Mouse (Mus musculus) CH12.LX (cell line): Measurements from ENCODE around the gene Spast. TPM values are rescaled to one million over a fixed set of nuclear protein-coding genes. Genes with fewer than 3 reads are reported as not detected.

Experiments used
- DNase-seq: peaks from one replicate; pipeline ENCODE4 v3.0.0-alpha.2; 2013; ENCODE audit errors: extremely low read depth
- H3K27ac ChIP-seq: 2 replicates; pipeline ENCODE4 v1.5.1; 2012; ENCODE audit warnings: low read depth, mild to moderate bottlenecking, control low read depth, moderate library complexity; ENCODE audit not compliant: insufficient read depth
- H3K27me3 ChIP-seq: replicated peaks from 2 replicates; pipeline ENCODE3; 2012; ENCODE audit warnings: inconsistent platforms
- H3K36me3 ChIP-seq, 2 experiments: replicated peaks in 1 of 2; 2 replicates each; pipeline versions ENCODE3 to v1.6.1; 2012; ENCODE audit warnings: inconsistent platforms in 1 of 2, low read length in 1 of 2, mild to moderate bottlenecking in 1 of 2, mixed read lengths in 1 of 2, moderate library complexity in 1 of 2; ENCODE audit not compliant: control insufficient read depth in 1 of 2, insufficient read depth in 1 of 2
- H3K4me1 ChIP-seq, 2 experiments: 2 replicates each; pipeline ENCODE4 v1.6.1; 2012; ENCODE audit warnings: inconsistent platforms in 1 of 2, moderate library complexity in 1 of 2; ENCODE audit not compliant: insufficient read depth in 2 of 2, control insufficient read depth in 1 of 2
- H3K4me2 ChIP-seq: 2 replicates; pipeline ENCODE4 v1.6.1; 2012; ENCODE audit warnings: low read depth, mild to moderate bottlenecking, control low read depth; ENCODE audit not compliant: poor library complexity, insufficient read depth, severe bottlenecking
- H3K4me3 ChIP-seq, 3 experiments: fragments of 150-350 bp in 1 of 3; sonication (generic) in 1 of 3; replicated peaks in 1 of 3; 2 replicates each; pipeline versions ENCODE3 to v1.5.1; 2011 to 2012; ENCODE audit warnings: low read depth in 2 of 3, low read length in 2 of 3, mild to moderate bottlenecking in 2 of 3, moderate library complexity in 2 of 3, control low read depth in 1 of 3, improper control_type of control experiment in 1 of 3, inconsistent platforms in 1 of 3, mixed read lengths in 1 of 3; ENCODE audit not compliant: poor library complexity in 1 of 3
- H3K79me2 ChIP-seq: replicated peaks from 2 replicates; pipeline ENCODE4 v1.6.1; 2012; ENCODE audit warnings: mild to moderate bottlenecking, moderate library complexity; ENCODE audit not compliant: control insufficient read depth, poor library complexity, insufficient read depth, severe bottlenecking; ENCODE audit errors: extremely low read depth
- H3K9ac ChIP-seq: 2 replicates; pipeline ENCODE4 v1.6.1; 2012; ENCODE audit warnings: low read depth, mild to moderate bottlenecking, control low read depth, moderate library complexity; ENCODE audit not compliant: insufficient read depth
- H3K9me3 ChIP-seq: replicated peaks from 2 replicates; pipeline ENCODE3; 2012; ENCODE audit warnings: low read length, inconsistent platforms, mixed read lengths
- BHLHE40 ChIP-seq: IDR thresholded peaks from 2 replicates; pipeline ENCODE4 v1.6.1; 2011; ENCODE audit warnings: mild to moderate bottlenecking, low read depth, low read length, improper control_type of control experiment
- CHD1 ChIP-seq: IDR thresholded peaks from 2 replicates; pipeline ENCODE4 v1.6.1; 2012; ENCODE audit warnings: low read depth, low read length, improper control_type of control experiment, inconsistent platforms
- CHD2 ChIP-seq: IDR thresholded peaks from 2 replicates; pipeline ENCODE4 v1.6.1; 2011; ENCODE audit warnings: low read length, improper control_type of control experiment
- CTCF ChIP-seq, 2 experiments: IDR thresholded peaks in 1 of 2; conservative IDR thresholded peaks in 1 of 2; 2 replicates each; pipeline ENCODE4 v1.5.1; 2011 to 2012; ENCODE audit warnings: low read depth in 2 of 2, low read length in 2 of 2, improper control_type of control experiment in 1 of 2, inconsistent platforms in 1 of 2, mild to moderate bottlenecking in 1 of 2, moderate library complexity in 1 of 2
- ETS1 ChIP-seq: conservative IDR thresholded peaks from 2 replicates; pipeline ENCODE4 v1.6.1; 2012; ENCODE audit warnings: low read depth, mild to moderate bottlenecking, inconsistent platforms, low read length, improper control_type of control experiment, moderate library complexity
- GABPA ChIP-seq: IDR thresholded peaks from 2 replicates; pipeline ENCODE4 v1.6.1; 2012; ENCODE audit warnings: low read depth, low read length, improper control_type of control experiment, inconsistent platforms; ENCODE audit not compliant: insufficient replicate concordance
- IRF4 ChIP-seq: IDR thresholded peaks from 2 replicates; pipeline ENCODE4 v1.6.1; 2014; ENCODE audit warnings: low read depth, mild to moderate bottlenecking, inconsistent platforms, low read length, improper control_type of control experiment
- JUN ChIP-seq: IDR thresholded peaks from 2 replicates; pipeline ENCODE4 v1.6.1; 2011; ENCODE audit warnings: low read depth, mild to moderate bottlenecking, low read length, improper control_type of control experiment, moderate library complexity; ENCODE audit not compliant: insufficient read depth
- MAFK ChIP-seq: IDR thresholded peaks from 2 replicates; pipeline ENCODE4 v1.6.1; 2011; ENCODE audit warnings: low read length, improper control_type of control experiment; ENCODE audit not compliant: insufficient replicate concordance
- MAZ ChIP-seq: IDR thresholded peaks from 2 replicates; pipeline ENCODE4 v1.6.1; 2012; ENCODE audit warnings: low read depth, mild to moderate bottlenecking, inconsistent platforms, low read length, improper control_type of control experiment, moderate library complexity
- NELFE ChIP-seq: IDR thresholded peaks from 2 replicates; pipeline ENCODE4 v1.6.1; 2011; ENCODE audit warnings: low read depth, low read length, improper control_type of control experiment
- NRF1 ChIP-seq: IDR thresholded peaks from 2 replicates; pipeline ENCODE4 v1.6.1; 2014; ENCODE audit warnings: low read depth, mild to moderate bottlenecking, inconsistent platforms, low read length, improper control_type of control experiment, moderate library complexity
- PAX5 ChIP-seq: IDR thresholded peaks from 2 replicates; pipeline ENCODE4 v1.6.1; 2012; ENCODE audit warnings: low read length, inconsistent platforms, mixed read lengths
- POLR2A ChIP-seq: IDR thresholded peaks from 2 replicates; pipeline ENCODE4 v1.6.1; 2011; ENCODE audit warnings: low read depth, mild to moderate bottlenecking, improper control_type of control experiment, low read length
- POLR2AphosphoS2 ChIP-seq: IDR thresholded peaks from 2 replicates; pipeline ENCODE4 v1.6.1; 2011; ENCODE audit warnings: low read depth, low read length, improper control_type of control experiment
- RAD21 ChIP-seq: IDR thresholded peaks from 2 replicates; pipeline ENCODE4 v1.6.1; 2011; ENCODE audit warnings: low read depth, mild to moderate bottlenecking, low read length, improper control_type of control experiment, moderate library complexity
- RCOR1 ChIP-seq: conservative IDR thresholded peaks from 2 replicates; pipeline ENCODE4 v1.6.1; 2012; ENCODE audit warnings: low read depth, mild to moderate bottlenecking, inconsistent platforms, low read length, improper control_type of control experiment
- SMC3 ChIP-seq: IDR thresholded peaks from 2 replicates; pipeline ENCODE4 v1.6.1; 2011; ENCODE audit warnings: low read depth, low read length, improper control_type of control experiment
- TCF12 ChIP-seq: IDR thresholded peaks from 2 replicates; pipeline ENCODE4 v1.6.1; 2014; ENCODE audit warnings: low read depth, mild to moderate bottlenecking, inconsistent platforms, low read length, improper control_type of control experiment
- USF2 ChIP-seq: conservative IDR thresholded peaks from 2 replicates; pipeline ENCODE4 v1.6.1; 2011; ENCODE audit warnings: low read depth, low read length, improper control_type of control experiment
- ZKSCAN1 ChIP-seq: IDR thresholded peaks from 2 replicates; pipeline ENCODE4 v1.6.1; 2012; ENCODE audit warnings: low read depth, inconsistent platforms, low read length, improper control_type of control experiment, borderline replicate concordance
- ZMIZ1 ChIP-seq: IDR thresholded peaks from 2 replicates; pipeline ENCODE4 v1.6.1; 2012; ENCODE audit warnings: low read depth, mild to moderate bottlenecking, inconsistent platforms, low read length, improper control_type of control experiment
- ZNF384 ChIP-seq: IDR thresholded peaks from 2 replicates; pipeline ENCODE4 v1.6.1; 2012; ENCODE audit warnings: low read depth, low read length, improper control_type of control experiment, inconsistent platforms
- dilution Hi-C: fragments of 300-500 bp; cut with MboI; formaldehyde crosslinking; loops from 2 replicates; pipeline ENCODE4 v1.14.3; 2020; ENCODE audit warnings: low sequenced_read_pairs; ENCODE audit not compliant: extremely low pct_unique_long_range_greater_than_20kb, extremely low pct_ligation_motif_present
- in situ Hi-C: fragments of 300-500 bp; cut with MboI; formaldehyde crosslinking; loops from 3 replicates; pipeline ENCODE4 v1.14.3; 2019; ENCODE audit warnings: low sequenced_read_pairs, low pct_ligation_motif_present, low pct_unique_long_range_greater_than_20kb, mixed read lengths
- polyA plus RNA-seq: library from polyadenylated mRNA; unstranded; fragments of >175 nt; gene quantifications from 2 replicates; pipeline ENCODE4 v1.2.1, GENCODE M21; 2012; ENCODE audit warnings: low read depth; ENCODE audit not compliant: insufficient read length
- total RNA-seq, 2 experiments: library from RNA; depleted of rRNA; stranded (reverse); fragments of 300-350 nt in 1 of 2; fragments of >200 nt in 1 of 2; gene quantifications; 2 replicates each; pipeline ENCODE4 v1.2.3; 2012 to 2014

Gene Spast
- total and polyA plus RNA-seq, 3 experiments = 15.0 to 26.8 (median 21.7) TPM

DNA sequence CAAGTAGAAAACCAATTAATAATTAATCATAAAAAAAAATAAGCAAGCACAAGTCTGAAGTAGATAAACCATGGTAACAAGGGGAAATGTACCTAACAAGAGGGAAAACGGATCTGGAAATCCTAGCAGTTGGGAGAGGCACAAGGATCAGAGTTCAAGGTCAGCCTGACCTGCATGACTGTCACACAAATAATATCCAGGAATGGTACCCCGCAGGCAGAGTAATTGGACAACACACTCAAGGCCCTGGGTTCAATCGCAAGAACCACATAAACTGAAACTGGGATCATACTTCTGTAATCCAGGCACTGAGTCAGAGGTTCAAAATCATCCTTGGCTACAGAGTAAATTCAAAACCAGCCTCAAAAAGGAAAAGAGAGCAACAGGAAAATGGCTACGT, 33.2 kb upstream of the Spast start:
- H3K4me3 ChIP-seq = no peak overlapping the region
- no peak for TF ChIP-seq POLR2A
- TF ChIP-seq NELFE = no peak
- no peak for TF ChIP-seq CHD1
- TF ChIP-seq CHD2 = no peak
- TF ChIP-seq POLR2AphosphoS2 = no peak
- no peak for TF ChIP-seq NRF1
- no peak for TF ChIP-seq BHLHE40
- no peak for TF ChIP-seq USF2
- no peak for TF ChIP-seq RCOR1
- no peak for TF ChIP-seq RAD21
- TF ChIP-seq MAZ = no peak
- TF ChIP-seq ZKSCAN1 = no peak
- H3K36me3 ChIP-seq = peaks cover 29 to 78% of the 10 kb centered on the region in 2 experiments
- no peak overlapping the region for H3K4me2 ChIP-seq
- no peak overlapping the region for H3K27ac ChIP-seq
- peaks cover 0 to 2% of the 10 kb centered on the region in 2 experiments; a peak in 1 of 4 replicates for H3K4me1 ChIP-seq
- in situ Hi-C loops = loop anchor here (25.0 kb wide), 1 partner anchor 293 kb away; no protein-coding TSS in a partner anchor
- no peak overlapping the region for H3K9ac ChIP-seq
- no peaks in the 10 kb centered on the region for H3K9me3 ChIP-seq
- no peaks in the 10 kb centered on the region; the same call in 1 of the 2 replicates for H3K79me2 ChIP-seq
- dilution Hi-C loops = no loop called here
- DNase-seq = no peak
- H3K27me3 ChIP-seq = no peaks in the 10 kb centered on the region

DNA sequence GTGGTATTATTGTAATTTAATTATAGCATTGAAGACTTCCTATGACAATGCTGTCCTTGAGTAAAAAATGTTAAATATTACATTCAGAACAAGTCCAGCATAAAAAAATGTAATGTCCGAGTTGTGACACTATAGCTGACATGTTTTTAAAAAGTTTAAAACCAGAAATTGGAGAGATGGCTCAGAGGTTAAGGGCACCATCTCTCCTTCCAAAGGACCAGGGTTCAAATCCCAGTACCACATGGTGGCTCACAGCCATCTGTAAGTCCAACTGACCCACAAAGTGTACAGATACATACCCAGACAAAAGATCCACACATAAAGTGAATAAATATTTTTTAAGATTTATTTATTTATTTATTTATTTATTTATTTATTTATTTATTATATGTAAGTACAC, 32.8 kb upstream of the Spast start:
- Histone ChIP-seq H3K4me3 (no peak overlapping the region), H3K27me3 (no peaks in the 10 kb centered on the region), H3K79me2 (no peaks in the 10 kb centered on the region; the same call in 1 of the 2 replicates), H3K27ac (no peak overlapping the region), H3K4me1 (peaks cover 0 to 2% of the 10 kb centered on the region in 2 experiments; a peak in 1 of 4 replicates), H3K9me3 (no peaks in the 10 kb centered on the region)
- no peak for DNase-seq
- dilution Hi-C loops = no loop called here
- TF ChIP-seq PAX5 = no peak
- no peak for TF ChIP-seq TCF12
- TF ChIP-seq ETS1 = no peak
- no peak for TF ChIP-seq GABPA
- no peak for TF ChIP-seq ZMIZ1
- TF ChIP-seq CTCF (conservative IDR thresholded peaks at IDR 0.05 in 1 of 2, IDR thresholded peaks at IDR 0.05 in 1 of 2; ENCODE audit: low read depth in 2 of 2, low read length in 2 of 2) = no peak
- TF ChIP-seq ZNF384 = no peak
- TF ChIP-seq JUN = no peak
- TF ChIP-seq RCOR1 = no peak
- TF ChIP-seq IRF4 = no peak
- TF ChIP-seq MAFK = no peak
- no peak for TF ChIP-seq POLR2AphosphoS2
- TF ChIP-seq SMC3 = no peak
- TF ChIP-seq, all 38 proteins: peak for 0
- Histone ChIP-seq H3K9ac (no peak overlapping the region), H3K36me3 (peaks cover 31 to 78% of the 10 kb centered on the region in 2 experiments), H3K4me2 (no peak overlapping the region)
- in situ Hi-C loops = loop anchor here (25.0 kb wide), 1 partner anchor 294 kb away; no protein-coding TSS in a partner anchor
